Comparison of ENCODE assay signal across 24 mouse cellular contexts in the genomic region with DNA sequence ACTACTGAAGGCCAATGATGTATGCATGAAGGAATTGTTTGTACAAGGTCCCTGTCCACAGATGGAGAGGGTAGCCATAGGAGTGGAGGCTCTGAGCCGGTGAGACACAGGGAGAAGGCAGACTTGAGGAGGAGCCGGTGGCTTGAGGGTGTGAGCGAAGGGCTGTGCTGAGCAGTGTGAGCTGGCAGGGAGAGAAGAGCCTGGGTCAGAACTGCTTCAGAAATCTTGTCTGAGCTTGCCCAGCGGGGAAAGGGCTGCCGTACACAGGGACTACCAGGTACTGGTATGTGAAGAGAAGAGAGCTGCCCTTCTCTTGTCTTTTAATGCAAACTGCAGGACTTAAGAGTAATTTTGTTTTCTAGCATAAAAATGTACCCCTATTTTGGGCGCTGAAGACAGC. TPM values are rescaled to one million over a fixed set of nuclear protein-coding genes. Genes with fewer than 3 reads are reported as not detected.
DNase-seq lines count a peak whose midpoint lies in the region; ATAC-seq lines count a peak whose summit lies in the region.
"Had no signal": no experiment of that assay in that cellular context is flagged by ENCODE, and none has a peak within 500 bp of the region (broad histone marks: within the 10 kb centered on the region; RNA-seq: fewer than 3 reads in every experiment).

No protein-coding gene starts in this region.

- intact Hi-C loops in left cerebral cortex, postnatal 14 days (cut with DNase I) = no loop called here

- ATAC-seq in heart, embryonic 13.5 days (ENCODE audit: extremely low read depth, insufficient number of reproducible peaks, low FRiP score, low TSS enrichment) = no peak
- peak; percentile 51; the same call in 1 of the 2 replicates for ATAC-seq in lung, embryonic 16.5 days (ENCODE audit: low read depth)
- ATAC-seq in stomach, embryonic 15.5 days (ENCODE audit: insufficient read depth, low FRiP score, low read depth) = no peak
- ATAC-seq: CD4-positive, CD25-positive, alpha-beta regulatory T cell, adult 4 months; hindbrain, postnatal 0 days; intestine, embryonic 16.5 days had no signal

- peaks cover 49% of the 10 kb centered on the region for H3K4me1 ChIP-seq in heart, embryonic 13.5 days
- peaks cover 5% of the 10 kb centered on the region; the same call in 1 of the 2 replicates for H3K4me1 ChIP-seq in lung, embryonic 16.5 days (replicated peaks; ENCODE audit: control insufficient read depth, insufficient read depth, low read length)
- no peaks in the 10 kb centered on the region for H3K4me1 ChIP-seq in stomach, embryonic 15.5 days
- H3K4me1 ChIP-seq: forebrain, embryonic 12.5 days; limb, embryonic 13.5 days; midbrain, embryonic 10.5 days; neural tube, embryonic 15.5 days had no signal

- H3K4me2 ChIP-seq in heart, embryonic 13.5 days = no peak overlapping the region
- no peak overlapping the region for H3K4me2 ChIP-seq in lung, embryonic 16.5 days (ENCODE audit: low read depth, low read length)
- H3K4me2 ChIP-seq in stomach, embryonic 15.5 days = no peak overlapping the region
- H3K4me2 ChIP-seq: forebrain, embryonic 12.5 days; heart, embryonic 11.5 days; limb, embryonic 13.5 days; neural tube, embryonic 15.5 days had no signal

- no peaks in the 10 kb centered on the region for H3K36me3 ChIP-seq in heart, embryonic 13.5 days
- no peaks in the 10 kb centered on the region for H3K36me3 ChIP-seq in lung, embryonic 16.5 days (ENCODE audit: control insufficient read depth, insufficient read depth, low read length)
- no peaks in the 10 kb centered on the region for H3K36me3 ChIP-seq in stomach, embryonic 15.5 days
- H3K36me3 ChIP-seq: forebrain, embryonic 12.5 days; neural tube, embryonic 15.5 days had no signal

- H3K4me3 ChIP-seq in heart, embryonic 13.5 days = no peak overlapping the region
- H3K4me3 ChIP-seq in lung, embryonic 16.5 days (ENCODE audit: low read length) = no peak overlapping the region
- no peak overlapping the region for H3K4me3 ChIP-seq in stomach, embryonic 15.5 days (replicated peaks)
- H3K4me3 ChIP-seq: forebrain, embryonic 12.5 days; limb, embryonic 13.5 days; midbrain, embryonic 10.5 days; neural tube, embryonic 15.5 days had no signal

- DNase-seq in heart, adult 18-20 months = no peak
- no peak for DNase-seq in lung, postnatal 10 days
- peak; percentile 61 for DNase-seq in adipocyte (ENCODE audit: low spot score)
- no peak for DNase-seq in left cerebral cortex, postnatal 14 days (ENCODE audit: low spot score in 2 of 2)
- DNase-seq: adrenal gland, postnatal 36 days; cerebellum, adult 9-10 months; gastrocnemius, postnatal 25 days; heart, postnatal 14 days; kidney, adult 9 months; kidney, postnatal 36 days; layer of hippocampus, postnatal 36 days; thymus, postnatal 25 days had no signal

- 46% methylated on average over 6 of the region's 6 CpGs for WGBS in heart, embryonic 13.5 days
- WGBS in lung, embryonic 16.5 days = 46% methylated on average over 6 of the region's 6 CpGs
- 59% methylated on average over 6 of the region's 6 CpGs for WGBS in stomach, embryonic 15.5 days

- H3K9me3 ChIP-seq in heart, embryonic 13.5 days = no peaks in the 10 kb centered on the region
- H3K9me3 ChIP-seq in lung, embryonic 16.5 days (ENCODE audit: control insufficient read depth, low read length) = no peaks in the 10 kb centered on the region
- H3K9me3 ChIP-seq in stomach, embryonic 15.5 days = no peaks in the 10 kb centered on the region
- H3K9me3 ChIP-seq: forebrain, embryonic 12.5 days; limb, embryonic 13.5 days; midbrain, embryonic 10.5 days; neural tube, embryonic 15.5 days had no signal

- H3K27ac ChIP-seq in heart, embryonic 13.5 days (replicated peaks) = 0 out of 2 replicates have a peak overlapping the region, but pooled peaks have one; percentile 8
- H3K27ac ChIP-seq in lung, embryonic 16.5 days (ENCODE audit: low read length) = 0 out of 2 replicates have a peak overlapping the region, but pooled peaks have one; percentile 9
- H3K27ac ChIP-seq in stomach, embryonic 15.5 days = peak overlapping the region; percentile 41; the same call in 1 of the 2 replicates
- H3K27ac ChIP-seq: forebrain, embryonic 12.5 days; hindbrain, postnatal 0 days; limb, embryonic 13.5 days; midbrain, embryonic 10.5 days; neural tube, embryonic 15.5 days had no signal

- no peak overlapping the region for H3K9ac ChIP-seq in heart, embryonic 13.5 days
- H3K9ac ChIP-seq in lung, embryonic 16.5 days (ENCODE audit: low read length) = 0 out of 2 replicates have a peak overlapping the region, but pooled peaks have one; percentile 11
- no peak overlapping the region for H3K9ac ChIP-seq in stomach, embryonic 15.5 days
- H3K9ac ChIP-seq: forebrain, embryonic 12.5 days; limb, embryonic 13.5 days; neural tube, embryonic 15.5 days had no signal

- H3K27me3 ChIP-seq in heart, embryonic 13.5 days (replicated peaks) = no peaks in the 10 kb centered on the region
- H3K27me3 ChIP-seq in lung, embryonic 16.5 days (ENCODE audit: control insufficient read depth, insufficient read depth, low read depth, low read length) = no peaks in the 10 kb centered on the region
- H3K27me3 ChIP-seq in stomach, embryonic 15.5 days (replicated peaks) = no peaks in the 10 kb centered on the region
- H3K27me3 ChIP-seq: forebrain, embryonic 12.5 days; limb, embryonic 13.5 days; neural tube, embryonic 15.5 days had no signal

RNA-seq across cellular contexts. Expression of a gene that starts 17.4 kb away (rescaled TPM):
- polyA plus RNA-seq in heart, embryonic 13.5 days (2015; fragmentation: Nextera tagmentation; extraction: Ambion mirVana) = 8.9 and 11.1 TPM in 2 replicates
- 10 to 100 TPM; 10.7 to 11.4 TPM for total RNA-seq in heart, adult 18-20 months (2021)
- 9.1 and 9.9 TPM in 2 replicates for polyA plus RNA-seq in lung, embryonic 16.5 days (2015; fragmentation: Nextera tagmentation; extraction: Ambion mirVana)
- 10.0 and 10.5 TPM in 2 replicates for polyA plus RNA-seq in stomach, embryonic 15.5 days (2015; fragmentation: Nextera tagmentation; extraction: Ambion mirVana)
- 1 to 10 TPM; 4.8 to 7.5 TPM for total RNA-seq in left cerebral cortex, postnatal 14 days (2021)

RNA-seq across cellular contexts. Expression of a gene that starts 17.6 kb away (rescaled TPM):
- 7.1 and 7.3 TPM in 2 replicates for polyA plus RNA-seq in heart, embryonic 13.5 days (2015; fragmentation: Nextera tagmentation; extraction: Ambion mirVana)
- total RNA-seq in heart, adult 18-20 months (2021) = 10 to 100 TPM; 14.3 to 16.8 TPM
- polyA plus RNA-seq in lung, embryonic 16.5 days (2015; fragmentation: Nextera tagmentation; extraction: Ambion mirVana) = 12.3 and 12.6 TPM in 2 replicates
- polyA plus RNA-seq in stomach, embryonic 15.5 days (2015; fragmentation: Nextera tagmentation; extraction: Ambion mirVana) = 14.1 and 14.7 TPM in 2 replicates
- 10 to 100 TPM; 70.3 to 72.8 TPM for total RNA-seq in left cerebral cortex, postnatal 14 days (2021)

RNA-seq across cellular contexts. Expression of a gene that starts 53.1 kb away (rescaled TPM):
- polyA plus RNA-seq in heart, embryonic 13.5 days (2015; fragmentation: Nextera tagmentation; extraction: Ambion mirVana) = 0.24 and 0.29 TPM in 2 replicates
- under 1 TPM in 1 of 2 experiments, not detected in 1; 0.28 TPM for total RNA-seq in heart, adult 18-20 months (2021)
- polyA plus RNA-seq in lung, embryonic 16.5 days (2015; fragmentation: Nextera tagmentation; extraction: Ambion mirVana) = 11.0 and 13.2 TPM in 2 replicates
- 1.5 TPM in 2 replicates for polyA plus RNA-seq in stomach, embryonic 15.5 days (2015; fragmentation: Nextera tagmentation; extraction: Ambion mirVana)
- total RNA-seq in left cerebral cortex, postnatal 14 days (2021) = 10 to 100 TPM in 1 of 2 experiments, 1 to 10 TPM in 1; 9.6 to 11.0 TPM
- total RNA-seq: common myeloid progenitor, adult 5-6 weeks had no signal
- polyA plus RNA-seq: CD4-positive, CD25-positive, alpha-beta regulatory T cell, adult 4 months had no signal
